Mouse (Mus musculus) right cerebral cortex, postnatal 36 days (tissue): ENCODE measurements around the gene Dpep1.

Experiments used
- DNase-seq, 2 experiments: peaks; one replicate each; pipeline ENCODE4 v3.0.0; 2022; ENCODE audit warnings: low spot score in 2 of 2, mixed read lengths in 1 of 2

Gene Dpep1

DNA sequence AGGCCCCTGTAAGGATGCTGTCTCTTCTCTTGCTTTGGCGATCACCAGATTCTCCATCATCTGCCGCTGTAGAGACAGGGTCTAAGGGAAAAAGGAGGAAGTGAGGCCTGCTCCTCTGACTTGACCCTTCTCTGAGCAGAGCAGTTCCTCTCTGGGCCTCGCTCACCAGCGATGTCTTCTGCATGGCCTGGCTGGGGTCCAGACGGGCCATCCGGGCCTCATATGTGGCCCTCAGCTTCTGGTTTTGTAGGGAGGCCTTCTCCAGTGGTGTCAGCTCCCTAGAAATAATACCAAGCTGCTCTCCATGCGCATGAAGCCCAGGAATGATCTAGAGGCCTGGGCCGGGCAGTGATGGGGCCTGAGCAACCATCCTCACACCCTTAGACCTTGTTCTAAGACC, 62.6 kb downstream of the Dpep1 start:
- no peak for DNase-seq

DNA sequence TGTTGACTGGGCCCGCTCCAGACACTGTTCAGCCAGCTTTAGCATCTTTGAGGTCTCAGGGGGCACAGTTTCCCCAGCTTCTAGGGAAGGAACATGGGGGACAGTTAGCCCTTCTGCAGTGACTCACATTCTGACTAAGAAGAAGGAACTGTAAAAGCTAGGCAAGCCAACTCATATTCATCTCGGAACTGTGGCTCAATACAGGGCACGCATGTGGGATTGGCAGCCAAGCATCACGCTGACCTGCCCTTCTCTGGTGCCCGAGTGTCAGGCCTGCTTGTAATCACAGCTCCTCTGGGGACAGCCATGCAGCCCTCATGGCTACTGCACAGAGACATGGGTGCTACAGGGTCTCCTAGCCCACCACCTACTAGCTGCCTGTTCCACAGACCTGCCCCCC, 64.9 kb downstream of the Dpep1 start:
- no peak for DNase-seq
